Mouse (Mus musculus) gastrocnemius, postnatal 36 days (tissue): ENCODE measurements at regions not wholly inside any gene's neighbourhood (a gene's known extent, or its start where the extent isn't known, plus 50 kb on each side); places are given as distances from the start of the nearest gene placed in this dataset.

Source experiments
- microRNA-seq, 2 experiments: library from miRNA; unstranded; fragments of <30 nt; microRNA quantifications; one replicate each; pipeline ENCODE4 v1.2.0; 2021

Small RNA genes in the stretch of these regions (microRNA-seq; reads per million reads assigned to microRNA genes)
- gene Gm27392: 0 reads per million in 2 experiments
